Mouse (Mus musculus) brain, adult 2 months (tissue): ENCODE measurements at regions not wholly inside any gene's neighbourhood (a gene's known extent, or its start where the extent isn't known, plus 50 kb on each side); places are given as distances from the start of the nearest gene placed in this dataset.

Experiments used
- DNase-seq: peaks from one replicate; pipeline ENCODE4 v3.0.0; 2011; ENCODE audit warnings: low read depth, low spot score

GRCm38 (mm10) chr11:13885775-13886174, 713.3 kb upstream of the Pom121l12 start:
- peak; percentile 6 for DNase-seq

DNA sequence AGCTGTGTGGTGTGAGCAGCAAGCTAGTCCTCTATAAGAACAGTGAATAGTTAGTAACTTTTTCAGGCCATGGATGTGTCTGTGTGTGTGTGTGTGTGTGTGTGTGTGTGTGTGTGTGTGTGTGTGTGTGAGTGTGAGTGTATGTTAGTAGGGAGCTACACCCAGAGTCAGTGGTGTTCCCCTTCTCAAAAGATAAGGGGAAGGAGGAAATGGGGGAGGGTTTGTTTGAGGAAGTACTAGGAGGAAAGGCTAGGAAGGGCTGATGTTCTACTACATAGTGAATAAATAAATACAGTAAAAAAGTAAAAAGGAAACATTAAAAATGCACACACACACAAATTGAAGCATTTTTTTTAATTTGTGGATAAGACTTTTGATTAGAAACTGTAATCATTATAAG, 705.8 kb upstream of the Pom121l12 start:
- DNase-seq: no peak
